Mouse (Mus musculus) limb, embryonic 10.5 days (tissue): ENCODE data around the gene Ndrg2. TPM values are rescaled to one million over a fixed set of nuclear protein-coding genes. Genes with fewer than 3 reads are reported as not detected.

Experiments
- DNase-seq: peaks from one replicate; pipeline ENCODE4 v3.0.0-alpha.2; 2017; ENCODE audit warnings: low spot score
- H3K27ac ChIP-seq: fragments of 300-500 bp; sonication (generic); 2 replicates; pipeline ENCODE4 v1.5.1; 2016; ENCODE audit warnings: mild to moderate bottlenecking
- H3K27me3 ChIP-seq: fragments of 300-500 bp; sonication (generic); 2 replicates; pipeline ENCODE4 v1.6.1; 2016; ENCODE audit warnings: low read depth, mild to moderate bottlenecking; ENCODE audit not compliant: poor library complexity, severe bottlenecking
- H3K36me3 ChIP-seq: fragments of 300-500 bp; sonication (generic); 2 replicates; pipeline ENCODE4 v1.6.1; 2016; ENCODE audit warnings: mild to moderate bottlenecking, moderate library complexity
- H3K4me1 ChIP-seq: fragments of 300-500 bp; sonication (generic); 2 replicates; pipeline ENCODE4 v1.6.1; 2016
- H3K4me3 ChIP-seq: fragments of 300-500 bp; sonication (generic); 2 replicates; pipeline ENCODE4 v1.5.1; 2016; ENCODE audit warnings: mild to moderate bottlenecking, moderate library complexity
- H3K9me3 ChIP-seq: fragments of 300-500 bp; sonication (generic); replicated peaks from 2 replicates; pipeline ENCODE4 v1.6.1; 2016; ENCODE audit warnings: mild to moderate bottlenecking
- WGBS: fragments of 180-500 bp; shearing (Covaris S2); methylation state at CpG from one replicate; pipeline ENCODE4 v1.1.7; 2016; 5-methylcytosine and 5-hydroxymethylcytosine counted together
- polyA plus RNA-seq: library from polyadenylated mRNA; unstranded; fragments of >200 nt; fragmentation: Nextera tagmentation; extraction: Ambion mirVana; gene quantifications from 2 replicates; pipeline ENCODE4 v1.2.1, GENCODE M21; 2016

Gene Ndrg2
- polyA plus RNA-seq, 1 experiment from 2014 or later: 8.3 TPM

DNA sequence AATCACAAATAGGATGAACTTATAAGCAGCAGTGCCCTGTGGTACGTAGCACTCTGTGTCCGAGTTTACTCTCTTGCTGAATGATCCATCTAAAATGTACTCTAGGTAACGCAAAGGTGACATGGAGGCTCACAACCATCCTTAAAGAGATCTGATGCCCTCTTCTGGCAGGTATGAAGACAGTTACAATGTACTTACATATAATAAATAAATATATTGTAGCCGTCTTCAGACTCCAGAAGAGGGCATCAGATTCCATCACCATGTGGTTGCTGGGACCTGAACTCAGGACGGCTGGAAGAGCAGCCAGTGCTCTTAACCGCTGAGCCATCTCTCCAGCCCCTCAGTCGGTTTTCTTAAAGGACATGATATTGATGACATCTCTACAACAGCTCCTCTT, 9.3 kb downstream of the Ndrg2 start:
- Histone ChIP-seq H3K27me3 (no peaks in the 10 kb centered on the region), H3K4me1 (no peaks in the 10 kb centered on the region), H3K9me3 (no peaks in the 10 kb centered on the region), H3K36me3 (no peaks in the 10 kb centered on the region), H3K4me3 (no peak overlapping the region), H3K27ac (no peak overlapping the region)
- WGBS: 79% methylated on average over 7 of the region's 7 CpGs
- no peak for DNase-seq

GRCm38 (mm10) chr14:51903782-51904181, 10.2 kb downstream of the Ndrg2 start:
- Histone ChIP-seq H3K36me3 (no peaks in the 10 kb centered on the region), H3K4me1 (no peaks in the 10 kb centered on the region), H3K27ac (no peak overlapping the region), H3K9me3 (no peaks in the 10 kb centered on the region), H3K4me3 (no peak overlapping the region), H3K27me3 (no peaks in the 10 kb centered on the region)
- DNase-seq: no peak
- WGBS: 85% methylated on average over 9 of the region's 9 CpGs

- Histone ChIP-seq H3K27ac (no peak overlapping the region), H3K9me3 (no peaks in the 10 kb centered on the region), H3K4me1 (0 out of 2 replicates have a peak, but pooled peaks cover 3% of the 10 kb centered on the region), H3K27me3 (no peaks in the 10 kb centered on the region), H3K4me3 (no peak overlapping the region), H3K36me3 (no peaks in the 10 kb centered on the region)
- DNase-seq: peak; percentile 90
- 62% methylated on average over 9 of the region's 9 CpGs for WGBS
Observed at GRCm38 (mm10) chr14:51902806-51903710, 10.9 kb downstream of the Ndrg2 start.

DNA sequence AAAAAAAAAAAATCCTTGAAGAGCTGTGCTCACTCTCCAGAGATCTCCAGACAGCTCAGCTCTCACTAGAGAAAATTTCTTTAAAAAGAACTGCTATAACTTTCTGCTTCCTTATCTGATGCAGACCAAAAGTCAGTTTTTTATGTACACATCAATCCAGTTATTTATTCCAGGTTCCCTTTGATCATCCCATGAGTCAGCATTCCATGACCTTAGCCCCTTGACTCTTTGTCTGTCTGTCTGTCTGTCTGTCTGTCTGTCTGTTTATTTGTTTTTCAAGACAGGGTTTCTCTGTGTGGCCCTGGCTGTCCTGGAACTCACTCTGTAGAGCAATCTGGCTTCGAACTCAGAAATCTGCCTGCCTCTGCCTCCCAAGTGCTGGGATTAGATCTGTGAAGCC, 14.6 kb downstream of the Ndrg2 start:
- Histone ChIP-seq H3K4me1 (0 out of 2 replicates have a peak, but pooled peaks cover 3% of the 10 kb centered on the region), H3K27ac (no peak overlapping the region), H3K36me3 (no peaks in the 10 kb centered on the region), H3K27me3 (peaks cover 8% of the 10 kb centered on the region; the same call in 1 of the 2 replicates), H3K4me3 (no peak overlapping the region), H3K9me3 (no peaks in the 10 kb centered on the region)
- 93% methylated on average over 1 of the region's 1 CpGs for WGBS
- no peak for DNase-seq

GRCm38 (mm10) chr14:51896539-51897170, 17.3 kb downstream of the Ndrg2 start:
- no peak for DNase-seq
- WGBS: 88% methylated on average over 8 of the region's 8 CpGs
- Histone ChIP-seq H3K27me3 (peaks cover 8% of the 10 kb centered on the region; the same call in 1 of the 2 replicates), H3K4me3 (no peak overlapping the region), H3K27ac (no peak overlapping the region), H3K4me1 (0 out of 2 replicates have a peak, but pooled peaks cover 8% of the 10 kb centered on the region), H3K36me3 (peaks cover 9% of the 10 kb centered on the region), H3K9me3 (no peaks in the 10 kb centered on the region)

GRCm38 (mm10) chr14:51896019-51896418, 17.9 kb downstream of the Ndrg2 start:
- Histone ChIP-seq H3K36me3 (peaks cover 16% of the 10 kb centered on the region), H3K9me3 (no peaks in the 10 kb centered on the region), H3K27me3 (peaks cover 8% of the 10 kb centered on the region; the same call in 1 of the 2 replicates), H3K27ac (no peak overlapping the region), H3K4me1 (0 out of 2 replicates have a peak, but pooled peaks cover 8% of the 10 kb centered on the region), H3K4me3 (no peak overlapping the region)
- 80% methylated on average over 6 of the region's 6 CpGs for WGBS
- DNase-seq: no peak

DNA sequence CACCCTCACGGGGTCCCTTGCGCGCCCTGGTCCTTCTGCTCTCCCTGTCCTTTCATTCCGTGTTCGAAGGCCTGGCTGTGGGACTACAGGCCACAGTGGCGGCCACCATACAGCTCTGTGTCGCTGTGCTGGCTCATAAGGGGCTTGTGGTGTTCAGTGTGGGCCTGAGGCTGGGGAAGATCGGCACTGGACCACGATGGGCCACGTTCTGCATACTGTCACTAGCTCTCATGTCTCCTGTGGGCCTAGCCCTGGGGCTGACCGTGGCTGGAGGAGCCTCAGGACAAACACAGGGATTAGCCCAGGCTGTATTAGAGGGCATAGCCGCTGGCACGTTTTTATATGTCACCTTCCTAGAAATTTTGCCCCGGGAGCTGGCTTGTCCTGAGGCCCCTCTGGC, 18.9 kb downstream of the Ndrg2 start:
- Histone ChIP-seq H3K9me3 (no peaks in the 10 kb centered on the region), H3K27me3 (peaks cover 8% of the 10 kb centered on the region; the same call in 1 of the 2 replicates), H3K4me3 (no peak overlapping the region), H3K27ac (no peak overlapping the region), H3K36me3 (peaks cover 25% of the 10 kb centered on the region), H3K4me1 (0 out of 2 replicates have a peak, but pooled peaks cover 8% of the 10 kb centered on the region)
- 81% methylated on average over 14 of the region's 14 CpGs for WGBS
- DNase-seq: no peak

DNA sequence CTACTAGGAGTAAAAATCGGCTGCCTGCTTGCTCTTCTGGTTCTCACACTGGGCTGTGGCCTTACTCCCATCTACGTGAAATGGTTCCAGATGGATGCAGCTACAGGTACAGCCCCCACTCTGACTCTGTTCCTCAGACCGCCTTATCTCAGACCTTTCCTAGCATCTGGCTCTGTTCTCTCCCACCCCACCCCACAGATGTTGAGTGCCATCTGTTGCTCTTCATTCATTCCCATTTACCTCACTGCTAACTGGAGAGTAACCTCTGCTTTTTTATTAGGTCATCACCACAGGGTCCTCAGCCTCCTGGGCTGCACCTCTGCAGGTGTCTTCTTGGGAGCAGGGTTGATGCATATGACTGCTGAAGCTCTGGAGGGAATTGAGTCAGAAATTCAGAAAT, 20.1 kb downstream of the Ndrg2 start:
- WGBS: 41% methylated on average over 3 of the region's 3 CpGs
- H3K9me3 ChIP-seq: no peaks in the 10 kb centered on the region
- H3K4me3 ChIP-seq: no peak overlapping the region
- DNase-seq: no peak
- H3K36me3 ChIP-seq: peaks cover 38% of the 10 kb centered on the region
- H3K27me3 ChIP-seq: peaks cover 8% of the 10 kb centered on the region; the same call in 1 of the 2 replicates
- H3K4me1 ChIP-seq: 0 out of 2 replicates have a peak, but pooled peaks cover 8% of the 10 kb centered on the region
- no peak overlapping the region for H3K27ac ChIP-seq

DNA sequence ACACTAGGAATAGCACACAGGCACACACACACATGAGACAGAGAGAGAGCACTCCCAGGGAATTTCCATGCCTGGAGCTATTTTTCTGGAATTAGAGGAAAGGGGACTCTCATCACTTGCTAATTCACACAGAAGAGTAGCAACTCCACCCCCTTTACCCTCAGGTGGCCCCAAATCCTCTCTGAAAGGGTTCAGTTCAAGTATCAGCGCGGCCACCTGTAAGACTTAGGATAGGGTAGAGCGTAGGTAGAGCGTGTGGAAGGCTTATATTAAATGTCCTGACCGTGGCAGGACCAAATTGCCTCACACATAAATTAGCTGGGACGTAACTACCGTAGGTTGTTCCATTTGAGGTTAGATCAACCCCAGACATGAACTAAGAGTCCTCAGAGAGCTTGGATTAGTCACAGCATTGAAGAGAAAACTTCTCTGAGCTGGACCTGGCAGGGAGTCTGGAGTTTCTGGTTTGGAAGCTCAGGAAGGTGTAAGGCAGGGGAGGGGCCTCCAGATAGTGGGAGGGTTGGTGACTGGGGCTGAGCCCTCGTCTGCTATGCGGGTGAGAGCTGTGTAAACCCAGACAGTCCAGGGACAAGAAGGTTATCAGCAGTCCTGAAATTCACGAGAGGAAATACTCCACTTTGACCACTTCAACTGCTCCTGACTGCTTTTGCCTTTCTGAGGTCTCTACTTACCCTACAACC, 20.7 kb downstream of the Ndrg2 start:
- Histone ChIP-seq H3K27ac (no peak overlapping the region), H3K36me3 (peaks cover 44% of the 10 kb centered on the region), H3K9me3 (no peaks in the 10 kb centered on the region), H3K4me1 (0 out of 2 replicates have a peak, but pooled peaks cover 5% of the 10 kb centered on the region), H3K4me3 (no peak overlapping the region), H3K27me3 (peaks cover 8% of the 10 kb centered on the region; the same call in 1 of the 2 replicates)
- no peak for DNase-seq
- 21% methylated on average over 10 of the region's 10 CpGs for WGBS

DNA sequence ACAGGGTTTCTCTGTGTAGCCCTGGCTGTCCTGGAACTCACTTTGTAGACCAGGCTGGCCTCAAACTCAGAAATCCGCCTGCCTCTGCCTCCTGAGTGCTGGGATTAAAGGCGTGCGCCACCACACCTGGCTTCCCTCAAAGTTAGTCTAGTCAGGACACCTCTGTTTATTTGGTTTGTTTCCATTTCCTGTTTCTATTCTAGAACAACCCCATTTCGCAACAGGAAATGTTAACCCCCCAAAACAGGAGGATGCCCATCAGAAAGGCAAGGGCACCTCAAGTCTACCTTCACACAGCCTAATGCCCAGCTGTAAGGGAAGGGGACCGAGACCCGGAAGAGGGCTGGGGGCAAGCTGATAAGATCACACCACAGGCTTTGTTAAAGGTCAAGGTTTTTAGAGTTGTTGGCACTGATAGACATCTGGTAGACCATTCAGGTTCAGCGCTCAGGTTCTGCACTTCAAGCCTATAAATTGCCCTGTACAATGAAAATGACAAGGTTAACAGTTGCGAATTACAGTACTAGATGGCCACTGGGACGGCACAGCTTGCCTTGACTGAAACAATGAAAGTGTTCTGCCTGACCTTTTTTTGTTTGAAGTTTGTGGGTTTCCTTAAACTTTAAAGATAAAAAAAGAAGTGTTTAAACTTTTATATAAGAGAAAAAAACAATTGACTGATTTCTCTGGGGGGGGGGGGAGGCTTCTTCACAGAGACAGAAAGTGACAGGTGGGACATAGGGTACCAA, 21.6 kb downstream of the Ndrg2 start, which contains the start of gene Slc39a2:
TSS of gene Slc39a2 (plus strand) at position 699 of the 749 bp plus-strand sequence.
- no peak for DNase-seq
- H3K4me3 ChIP-seq: no peak within 1 kb of the TSS
- 90% methylated on average over 9 of the region's 9 CpGs for WGBS
- peaks cover 8% of the 10 kb centered on the region; the same call in 1 of the 2 replicates for H3K27me3 ChIP-seq
- H3K36me3 ChIP-seq: peaks cover 52% of the 10 kb centered on the region
- H3K27ac ChIP-seq: no peak within 1 kb of the TSS
- H3K4me1 ChIP-seq: 0 out of 2 replicates have a peak, but pooled peaks cover 5% of the 10 kb centered on the region
- H3K9me3 ChIP-seq: no peaks in the 10 kb centered on the region

DNA sequence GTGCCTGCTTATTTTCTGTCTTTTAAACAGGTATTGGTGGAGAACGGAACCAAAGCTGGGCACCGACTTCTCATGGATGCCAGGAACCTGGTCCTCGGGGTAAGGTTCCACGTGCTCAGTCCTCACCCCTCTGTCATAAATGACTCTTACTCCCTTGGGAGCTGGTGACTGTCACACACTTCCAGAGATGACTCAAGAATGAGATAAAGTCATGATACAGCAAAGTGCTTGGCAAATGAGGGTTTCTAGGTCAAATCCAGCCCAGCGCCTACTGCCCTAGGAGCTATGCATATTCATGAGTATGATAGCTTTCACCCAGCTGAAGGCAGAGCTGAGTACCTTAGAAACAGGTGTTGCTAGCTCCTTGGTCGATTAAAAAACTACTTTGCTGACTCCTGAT, 24.1 kb downstream of the Ndrg2 start:
- Histone ChIP-seq H3K27me3 (peaks cover 3% of the 10 kb centered on the region; the same call in 1 of the 2 replicates), H3K36me3 (peaks cover 63% of the 10 kb centered on the region), H3K4me3 (no peak overlapping the region), H3K4me1 (peaks cover 18% of the 10 kb centered on the region), H3K27ac (no peak overlapping the region), H3K9me3 (no peaks in the 10 kb centered on the region)
- DNase-seq: no peak
- WGBS: 91% methylated on average over 6 of the region's 6 CpGs

GRCm38 (mm10) chr14:51886051-51886450, 27.9 kb downstream of the Ndrg2 start:
- WGBS: 73% methylated on average over 6 of the region's 6 CpGs
- peak overlapping the region; percentile 72; the same call in 1 of the 2 replicates for H3K4me3 ChIP-seq
- H3K9me3 ChIP-seq: no peaks in the 10 kb centered on the region

More at GRCm38 (mm10) chr14:51886051-51886450, 27.9 kb downstream of the Ndrg2 start:
- no peak for DNase-seq
- H3K4me1 ChIP-seq: peaks cover 13% of the 10 kb centered on the region
- H3K36me3 ChIP-seq: peaks cover 47% of the 10 kb centered on the region
- H3K27me3 ChIP-seq: no peaks in the 10 kb centered on the region
- H3K27ac ChIP-seq: no peak overlapping the region
